Mouse (Mus musculus) midbrain, embryonic 11.5 days (tissue): Measurements from ENCODE around the gene Pan3. TPM values are rescaled to one million over a fixed set of nuclear protein-coding genes. Genes with fewer than 3 reads are reported as not detected.
A peak's percentile ranks its signal among the peaks of the same experiment; 100 is the strongest.

Source experiments
- ATAC-seq: fragments of 200-750 bp; cut with Nextera tagmentation; 2 replicates; pipeline ENCODE4 v1.8.0; 2017; ENCODE audit warnings: moderate TSS enrichment, moderate library complexity; ENCODE audit not compliant: low FRiP score
- DNase-seq: peaks from one replicate; pipeline ENCODE4 v3.0.0; 2015; ENCODE audit warnings: low spot score; ENCODE audit errors: missing footprints
- H3K27ac ChIP-seq: fragments of 300-500 bp; sonication (generic); 2 replicates; pipeline ENCODE4 v1.5.1; 2014; ENCODE audit warnings: low read depth, low read length
- H3K27me3 ChIP-seq: fragments of 300-500 bp; sonication (generic); 2 replicates; pipeline ENCODE4 v1.6.1; 2014; ENCODE audit warnings: mild to moderate bottlenecking, low read length, moderate library complexity, mixed read lengths; ENCODE audit not compliant: control insufficient read depth, insufficient read depth
- H3K36me3 ChIP-seq: fragments of 300-500 bp; sonication (generic); 2 replicates; pipeline ENCODE4 v1.6.1; 2014; ENCODE audit warnings: mild to moderate bottlenecking, low read length, moderate library complexity, mixed read lengths; ENCODE audit not compliant: control insufficient read depth, insufficient read depth
- H3K4me1 ChIP-seq: fragments of 300-500 bp; sonication (generic); 2 replicates; pipeline ENCODE4 v1.6.1; 2014; ENCODE audit warnings: low read length; ENCODE audit not compliant: control insufficient read depth, insufficient read depth
- H3K4me2 ChIP-seq: fragments of 300-500 bp; sonication (generic); 2 replicates; pipeline ENCODE4 v1.6.1; 2014; ENCODE audit warnings: mild to moderate bottlenecking, moderate library complexity
- H3K4me3 ChIP-seq: fragments of 300-500 bp; sonication (generic); 2 replicates; pipeline ENCODE4 v1.5.1; 2014; ENCODE audit warnings: low read depth, low read length
- H3K9ac ChIP-seq: fragments of 300-500 bp; sonication (generic); 2 replicates; pipeline ENCODE4 v1.6.1; 2014; ENCODE audit warnings: low read length
- H3K9me3 ChIP-seq: fragments of 300-500 bp; sonication (generic); 2 replicates; pipeline ENCODE4 v1.6.1; 2016; ENCODE audit warnings: low read length; ENCODE audit not compliant: control insufficient read depth
- WGBS: fragments of 180-500 bp; shearing (Covaris S2); extraction: QIAGEN DNeasy Blood & Tissue Kit; methylation state at CpG from one replicate; pipeline ENCODE4 v1.1.7; 2014; 5-methylcytosine and 5-hydroxymethylcytosine counted together
- polyA plus RNA-seq: library from polyadenylated mRNA; unstranded; fragments of >200 nt; fragmentation: Nextera tagmentation; extraction: Ambion mirVana; gene quantifications from 2 replicates; pipeline ENCODE4 v1.2.1, GENCODE M21; 2014

Pan3 gene
- polyA plus RNA-seq, 1 experiment from 2014 or later = 49.4 TPM

DNA sequence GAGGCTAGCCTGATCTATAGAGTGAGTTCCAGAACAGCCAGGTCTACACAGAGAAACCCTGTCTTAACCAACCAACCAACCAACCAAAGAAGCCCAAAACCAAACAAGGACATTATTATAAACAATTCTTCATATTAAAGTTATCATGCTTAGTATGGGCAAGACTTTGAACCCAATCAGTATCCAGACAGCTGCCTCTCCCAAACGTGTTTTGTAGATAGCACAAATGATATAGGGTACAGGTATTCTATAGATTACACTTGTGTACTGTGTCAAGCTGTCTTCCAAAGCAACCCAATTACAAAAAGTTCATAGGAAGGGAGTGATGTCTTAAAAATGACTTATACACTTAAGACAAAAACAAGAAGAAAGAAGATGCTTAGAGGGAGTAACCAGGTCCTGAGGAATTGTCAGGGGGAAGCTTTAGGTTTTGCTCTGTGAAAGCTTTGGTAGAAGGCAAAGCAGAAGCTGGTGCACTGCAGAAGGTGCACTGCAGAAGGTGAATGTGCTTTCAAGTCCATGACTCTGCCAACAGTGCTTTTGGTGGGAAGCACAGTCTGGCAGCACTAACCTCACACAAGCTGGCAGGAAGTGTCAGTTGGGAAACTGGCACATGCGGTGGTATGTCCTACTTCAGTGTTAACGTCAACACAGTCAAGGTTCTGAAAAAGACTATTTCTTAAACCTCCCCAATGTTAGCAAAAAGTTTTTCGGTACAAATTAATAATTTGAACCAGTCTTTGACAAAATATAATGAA lies 3.7 kb upstream of the Pan3 start:
- H3K27ac ChIP-seq = no peak overlapping the region
- peaks cover 4% of the 10 kb centered on the region for H3K4me1 ChIP-seq
- ATAC-seq (no peak), DNase-seq (no peak)
- no peak overlapping the region for H3K9ac ChIP-seq
- 81% methylated on average over 4 of the region's 4 CpGs for WGBS
- H3K9me3 ChIP-seq = no peaks in the 10 kb centered on the region
- no peaks in the 10 kb centered on the region for H3K36me3 ChIP-seq
- no peak overlapping the region for H3K4me3 ChIP-seq
- no peaks in the 10 kb centered on the region for H3K27me3 ChIP-seq
- no peak overlapping the region for H3K4me2 ChIP-seq

DNA sequence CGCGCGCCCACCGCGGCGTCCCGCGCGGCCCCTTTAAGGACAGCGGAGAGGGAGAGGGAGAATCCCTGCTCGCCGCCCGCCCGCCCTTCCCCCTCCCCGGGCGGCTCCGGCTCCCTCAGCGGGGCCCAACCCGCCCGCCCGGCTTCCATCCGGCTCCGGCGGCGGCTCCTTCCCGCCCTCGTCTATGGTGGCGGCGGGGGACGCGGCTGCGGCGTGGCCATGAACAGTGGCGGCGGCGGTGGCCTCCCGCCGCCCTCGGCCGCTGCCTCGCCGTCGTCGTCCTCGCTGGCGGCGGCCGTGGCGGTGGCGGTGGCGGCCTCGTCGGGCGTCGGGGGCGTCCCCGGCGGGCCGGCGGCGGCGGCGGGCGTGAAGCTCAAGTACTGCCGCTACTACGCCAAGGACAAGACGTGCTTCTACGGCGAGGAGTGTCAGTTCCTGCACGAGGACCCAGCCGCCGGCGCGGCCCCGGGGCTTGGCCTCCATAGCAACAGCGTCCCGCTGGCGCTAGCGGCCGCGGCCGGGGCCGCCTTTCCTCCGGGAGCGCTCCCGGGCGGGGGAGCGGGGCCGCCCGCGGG lies 487 bp downstream of the Pan3 start:
- peak overlapping the region; percentile 96 for H3K9ac ChIP-seq
- H3K27me3 ChIP-seq = no peaks in the 10 kb centered on the region
- ATAC-seq = peak; percentile 89
- H3K4me3 ChIP-seq = peak overlapping the region; percentile 98
- H3K4me2 ChIP-seq = peak overlapping the region; percentile 81
- WGBS = under 1% methylated on average over 51 of the region's 91 CpGs
- peaks cover 8% of the 10 kb centered on the region for H3K4me1 ChIP-seq
- no peaks in the 10 kb centered on the region for H3K9me3 ChIP-seq
- H3K27ac ChIP-seq = peak overlapping the region; percentile 98
- no peaks in the 10 kb centered on the region; the same call in 1 of the 2 replicates for H3K36me3 ChIP-seq
- DNase-seq = no peak

DNA sequence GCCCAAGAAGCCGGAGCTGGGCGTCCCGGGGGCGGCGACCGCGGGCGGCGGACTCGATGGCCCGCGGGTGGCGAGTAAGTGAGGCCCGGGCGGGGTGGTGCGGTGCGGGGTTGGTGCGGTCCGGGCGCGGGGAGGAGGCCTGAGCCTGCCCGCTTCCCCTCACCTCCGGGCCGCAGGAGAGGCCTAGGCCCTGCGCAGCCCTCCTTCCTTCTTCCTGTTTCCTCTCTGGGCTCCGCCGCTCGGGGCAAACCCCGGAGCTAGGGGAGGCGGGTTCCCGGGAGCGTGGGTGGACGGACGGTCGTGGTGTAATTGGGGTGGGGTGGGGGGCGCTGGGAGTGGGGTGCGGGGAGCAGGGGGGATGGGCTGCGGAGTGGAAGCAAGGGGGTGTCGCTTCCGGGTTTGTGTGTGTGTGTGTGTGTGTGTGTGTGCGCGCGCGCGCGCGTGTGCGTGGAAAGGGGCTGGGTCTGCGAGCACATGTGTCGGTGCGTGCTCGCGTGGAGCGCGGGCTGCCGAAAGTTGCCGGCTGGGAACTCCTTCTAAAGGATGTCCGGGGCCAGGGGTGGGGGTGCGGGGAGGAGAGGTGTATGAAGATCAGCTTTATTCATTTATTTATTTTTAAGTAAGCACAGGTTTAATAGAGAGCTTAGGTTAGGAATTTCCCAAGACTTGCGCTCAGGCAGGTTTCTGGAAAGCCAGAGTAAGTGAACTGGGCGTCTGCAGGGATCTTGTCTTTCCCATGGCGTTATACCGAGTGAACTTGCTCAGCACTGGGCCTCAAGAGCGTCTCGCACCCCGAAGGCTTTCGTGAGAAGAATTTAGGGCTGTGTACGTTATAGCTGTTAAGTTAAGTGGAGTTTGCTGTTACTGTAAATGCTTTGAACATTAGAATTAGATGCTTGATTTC lies 1.2 kb downstream of the Pan3 start:
- Histone ChIP-seq H3K27ac (peak overlapping the region; percentile 98), H3K9me3 (no peaks in the 10 kb centered on the region), H3K36me3 (no peaks in the 10 kb centered on the region; the same call in 1 of the 2 replicates), H3K4me1 (peaks cover 8% of the 10 kb centered on the region), H3K27me3 (no peaks in the 10 kb centered on the region), H3K9ac (peak overlapping the region; percentile 96), H3K4me3 (peak overlapping the region; percentile 98), H3K4me2 (peak overlapping the region; percentile 81)
- peak; percentile 95 for DNase-seq
- peak; percentile 64 for ATAC-seq
- under 1% methylated on average over 38 of the region's 68 CpGs for WGBS

DNA sequence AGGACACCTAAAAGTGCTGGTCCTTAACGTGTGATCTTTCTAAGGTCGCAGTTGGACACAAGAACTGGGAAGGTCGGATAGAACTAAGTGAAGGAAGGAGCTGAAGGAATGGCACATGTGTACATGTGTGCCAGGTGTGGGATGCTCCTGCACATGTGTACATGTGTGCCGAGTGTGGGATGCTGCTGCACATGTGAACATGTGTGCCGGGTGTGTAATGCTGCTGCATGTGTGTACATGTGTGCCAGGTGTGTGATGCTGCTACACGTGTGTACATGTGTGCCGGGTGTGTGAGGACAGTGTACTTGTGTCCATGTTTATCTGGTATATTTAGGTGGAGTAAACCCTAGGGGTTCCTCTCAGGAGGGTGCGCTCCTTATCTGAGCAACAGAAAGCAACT lies 3.0 kb downstream of the Pan3 start:
- Histone ChIP-seq H3K27me3 (no peaks in the 10 kb centered on the region), H3K27ac (no peak overlapping the region), H3K9me3 (no peaks in the 10 kb centered on the region), H3K36me3 (no peaks in the 10 kb centered on the region; the same call in 1 of the 2 replicates), H3K4me1 (peaks cover 8% of the 10 kb centered on the region), H3K9ac (no peak overlapping the region), H3K4me3 (no peak overlapping the region), H3K4me2 (no peak overlapping the region)
- ATAC-seq = no peak
- no peak for DNase-seq
- WGBS = 91% methylated on average over 8 of the region's 8 CpGs

DNA sequence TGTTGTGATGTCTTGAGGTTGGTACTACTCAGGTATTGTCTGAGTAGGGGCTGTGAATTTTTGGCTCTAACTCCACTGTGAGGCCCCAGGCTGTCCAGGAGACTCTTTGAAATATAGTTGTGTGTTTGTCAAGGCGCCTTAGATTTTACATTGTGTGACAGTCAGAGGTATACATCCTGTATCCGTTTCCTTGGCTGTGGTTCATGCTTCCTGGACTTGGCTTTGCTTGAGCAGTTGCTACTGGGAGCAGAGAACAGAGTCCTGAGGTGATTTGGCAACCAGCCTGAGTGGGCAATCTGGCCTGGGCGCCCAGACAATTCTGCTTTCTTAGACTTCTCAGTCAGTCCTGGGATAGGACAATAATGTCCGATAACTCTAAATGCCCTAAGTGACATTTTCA lies 5.3 kb downstream of the Pan3 start:
- no peaks in the 10 kb centered on the region for H3K27me3 ChIP-seq
- H3K4me2 ChIP-seq = no peak overlapping the region
- no peak overlapping the region for H3K27ac ChIP-seq
- H3K9me3 ChIP-seq = no peaks in the 10 kb centered on the region
- no peaks in the 10 kb centered on the region; the same call in 1 of the 2 replicates for H3K36me3 ChIP-seq
- DNase-seq (no peak), ATAC-seq (no peak)
- WGBS = 82% methylated on average over 4 of the region's 4 CpGs
- peaks cover 4% of the 10 kb centered on the region; the same call in 1 of the 2 replicates for H3K4me1 ChIP-seq
- no peak overlapping the region for H3K4me3 ChIP-seq
- H3K9ac ChIP-seq = no peak overlapping the region

DNA sequence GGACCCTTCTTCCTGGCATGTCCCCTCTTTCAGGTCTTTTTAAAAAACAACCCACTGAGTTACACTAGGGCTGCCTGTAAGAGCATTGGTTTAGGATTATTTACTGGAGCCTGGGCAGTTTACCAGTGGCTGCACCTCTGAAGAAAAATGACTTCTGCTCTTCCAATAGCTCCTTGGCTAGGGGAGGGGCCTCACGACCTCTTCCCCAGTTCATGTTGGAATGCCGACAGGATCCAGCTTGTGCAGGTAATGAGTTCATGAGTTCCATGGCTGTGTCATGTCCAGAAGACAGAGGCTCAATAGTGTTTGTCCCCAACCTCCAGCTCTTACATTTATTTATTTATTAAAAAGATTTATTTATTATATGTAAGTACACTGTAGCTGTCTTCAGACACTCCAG lies 5.8 kb downstream of the Pan3 start:
- Histone ChIP-seq H3K9ac (no peak overlapping the region), H3K27me3 (no peaks in the 10 kb centered on the region), H3K27ac (no peak overlapping the region), H3K9me3 (no peaks in the 10 kb centered on the region), H3K4me1 (peaks cover 4% of the 10 kb centered on the region; the same call in 1 of the 2 replicates), H3K4me3 (no peak overlapping the region), H3K4me2 (no peak overlapping the region), H3K36me3 (no peaks in the 10 kb centered on the region; the same call in 1 of the 2 replicates)
- ATAC-seq (no peak), DNase-seq (no peak)
- WGBS = 85% methylated on average over 2 of the region's 2 CpGs

DNA sequence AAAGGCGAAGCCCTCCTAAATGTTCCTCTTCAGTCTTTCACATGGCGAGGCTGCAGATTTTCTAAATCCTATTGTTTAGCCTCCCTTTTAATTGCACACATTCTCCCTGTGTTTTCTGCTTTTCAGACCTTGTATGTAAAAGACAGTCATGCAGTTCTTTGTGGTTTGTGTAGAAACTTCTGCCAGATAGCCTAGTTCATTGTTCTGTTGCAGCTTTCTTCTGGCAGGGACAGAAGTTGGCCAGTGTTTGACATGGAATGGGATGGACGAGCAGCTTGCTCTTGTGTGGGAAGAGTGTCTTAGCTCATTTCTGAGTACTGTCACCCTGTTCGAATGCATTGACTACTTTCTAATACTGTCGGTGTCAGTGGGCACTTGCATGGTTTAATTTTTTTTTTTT lies 6.5 kb downstream of the Pan3 start:
- H3K9me3 ChIP-seq = no peaks in the 10 kb centered on the region
- H3K4me3 ChIP-seq = no peak overlapping the region
- H3K27me3 ChIP-seq = no peaks in the 10 kb centered on the region
- DNase-seq (no peak), ATAC-seq (no peak)
- no peak overlapping the region for H3K4me2 ChIP-seq
- H3K27ac ChIP-seq = no peak overlapping the region
- 72% methylated on average over 5 of the region's 5 CpGs for WGBS
- H3K4me1 ChIP-seq = peaks cover 4% of the 10 kb centered on the region; the same call in 1 of the 2 replicates
- H3K36me3 ChIP-seq = no peaks in the 10 kb centered on the region; the same call in 1 of the 2 replicates
- no peak overlapping the region for H3K9ac ChIP-seq

DNA sequence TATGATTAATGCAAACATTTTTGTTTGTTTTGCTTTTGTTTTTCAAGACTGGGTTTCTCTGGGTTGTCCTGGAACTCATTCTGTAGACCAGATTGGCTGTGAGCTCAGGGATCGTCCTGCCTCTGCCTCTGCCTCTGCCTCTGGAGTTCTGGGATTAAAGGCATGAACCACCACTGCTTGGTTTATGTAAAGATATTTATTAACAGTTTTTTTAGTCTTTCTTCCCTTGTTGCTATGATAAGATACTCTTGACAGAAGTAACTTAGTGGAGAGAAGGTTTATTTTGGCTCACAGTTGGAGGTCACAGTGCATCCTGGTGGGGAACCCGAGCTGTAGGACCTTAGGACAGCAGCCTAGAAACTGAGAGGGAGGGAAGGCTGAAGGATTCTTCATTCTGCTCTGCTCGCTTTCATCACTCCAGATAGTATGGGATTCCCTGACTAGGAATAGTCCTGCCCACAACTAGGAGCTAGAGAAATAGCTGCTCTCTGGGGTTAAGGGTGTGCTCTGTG lies 11.1 kb downstream of the Pan3 start:
- H3K4me3 ChIP-seq = no peak overlapping the region
- H3K9me3 ChIP-seq = no peaks in the 10 kb centered on the region
- H3K9ac ChIP-seq = no peak overlapping the region
- no peak for ATAC-seq
- H3K27me3 ChIP-seq = no peaks in the 10 kb centered on the region
- H3K4me2 ChIP-seq = no peak overlapping the region
- no peak overlapping the region for H3K27ac ChIP-seq
- H3K36me3 ChIP-seq = no peaks in the 10 kb centered on the region
- 75% methylated on average over 3 of the region's 3 CpGs for WGBS
- H3K4me1 ChIP-seq = no peaks in the 10 kb centered on the region
- no peak for DNase-seq
